Mouse (Mus musculus) brain, embryonic 18.5 days (tissue): ENCODE measurements around the gene Gm8660.
"Not testable (repeated sequence)": the region's sequence is repeated elsewhere in the genome, so short reads cannot be mapped to it uniquely, and the experiment has no call there.

ENCODE experiments used
- DNase-seq: peaks from one replicate; pipeline ENCODE4 v3.0.0-alpha.2; 2012; ENCODE audit warnings: low read depth, low spot score

The Gm8660 gene

DNA sequence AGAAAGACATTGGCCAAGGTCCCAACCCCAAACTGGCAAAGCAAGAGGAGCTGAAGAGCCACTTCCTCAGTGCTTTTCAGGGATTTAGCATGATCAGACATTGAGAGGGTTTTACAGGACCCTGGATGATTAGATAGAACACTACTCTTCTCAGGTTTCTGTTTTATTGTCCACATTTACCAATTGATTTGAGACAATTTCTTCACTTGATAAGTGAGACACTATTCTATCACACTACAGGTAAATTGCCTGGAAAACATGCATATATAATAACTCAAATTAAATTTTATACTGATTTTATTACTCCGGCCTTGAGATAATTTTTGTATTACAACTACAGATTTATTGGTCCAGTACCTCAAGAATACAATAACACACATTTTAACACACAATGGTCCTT is at the start of gene Gm8660:
Gm8660 (minus strand) TSS at position 101 of the 400 bp plus-strand sequence.
- not testable (repeated sequence) for DNase-seq

DNA sequence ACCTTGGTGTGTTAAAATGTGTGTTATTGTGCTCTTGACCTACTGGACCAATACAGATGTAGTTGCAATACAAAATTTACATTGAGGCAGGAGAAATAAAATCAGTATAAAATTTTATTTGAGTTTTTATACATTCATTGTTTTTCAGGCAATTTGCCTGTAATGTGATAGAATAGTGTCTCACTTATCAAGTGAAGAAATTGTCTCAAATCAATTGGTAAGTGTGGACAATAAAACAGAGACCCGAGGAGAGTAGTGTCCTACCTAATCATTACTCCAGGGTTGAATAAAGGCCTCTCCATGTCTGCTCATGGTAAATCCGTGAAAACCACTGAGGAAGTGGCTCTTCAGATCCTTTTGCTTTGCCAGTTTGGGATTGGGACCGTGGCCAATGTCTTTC is 42.4 kb upstream of the Gm8660 start, which contains the start of gene Vmn1r148:
Vmn1r148 (plus strand) TSS at position 301 of the 400 bp plus-strand sequence.
- not testable (repeated sequence) for DNase-seq

DNA sequence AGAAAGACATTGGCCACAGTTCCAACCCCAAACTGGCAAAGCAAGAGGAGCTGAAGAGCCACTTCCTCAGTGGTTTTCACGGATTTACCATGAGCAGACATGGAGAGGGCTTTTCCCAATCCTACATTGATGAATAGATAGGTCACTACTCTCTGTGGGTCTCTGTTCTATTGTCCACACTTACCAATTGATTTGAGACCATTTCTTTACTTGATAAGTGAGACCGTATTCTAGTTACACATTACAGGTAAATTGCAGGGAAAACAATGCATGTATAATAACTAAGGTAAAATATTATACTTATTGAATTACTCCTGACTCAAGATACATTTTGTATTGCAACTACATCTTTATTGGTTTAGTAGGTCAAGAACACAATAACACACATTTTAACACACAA is 41.2 kb downstream of the Gm8660 start, which contains the start of gene Gm4187:
Gm4187 (minus strand) TSS at position 101 of the 400 bp plus-strand sequence.
- DNase-seq: not testable (repeated sequence)
